Mouse (Mus musculus) forebrain, embryonic 11.5 days (tissue): ENCODE measurements around the gene Hist1h1b. TPM values are rescaled to one million over a fixed set of nuclear protein-coding genes. Genes with fewer than 3 reads are reported as not detected.
A peak's percentile ranks its signal among the peaks of the same experiment; 100 is the strongest.
"Not testable (repeated sequence)": the region's sequence is repeated elsewhere in the genome, so short reads cannot be mapped to it uniquely, and the experiment has no call there.

Experiments used
- ATAC-seq: fragments of 200-750 bp; cut with Nextera tagmentation; replicated peaks from 2 replicates; pipeline ENCODE4 v1.8.0; 2017; ENCODE audit warnings: moderate TSS enrichment; ENCODE audit not compliant: low FRiP score
- DNase-seq: peaks from one replicate; pipeline ENCODE4 v3.0.0-alpha.2; 2017; ENCODE audit warnings: low spot score
- H3K27ac ChIP-seq: fragments of 300-500 bp; sonication (generic); 2 replicates; pipeline ENCODE4 v1.5.1; 2014; ENCODE audit warnings: low read depth, low read length
- H3K27me3 ChIP-seq: fragments of 300-500 bp; sonication (generic); 2 replicates; pipeline ENCODE4 v1.6.1; 2014; ENCODE audit warnings: mild to moderate bottlenecking, low read length, mixed read lengths; ENCODE audit not compliant: control insufficient read depth, insufficient read depth
- H3K36me3 ChIP-seq: fragments of 300-500 bp; sonication (generic); 2 replicates; pipeline ENCODE4 v1.6.1; 2014; ENCODE audit warnings: mild to moderate bottlenecking, low read length, moderate library complexity, mixed read lengths; ENCODE audit not compliant: control insufficient read depth, insufficient read depth
- H3K4me1 ChIP-seq: fragments of 300-500 bp; sonication (generic); replicated peaks from 2 replicates; pipeline ENCODE4 v1.6.1; 2014; ENCODE audit warnings: low read length, mixed read lengths; ENCODE audit not compliant: control insufficient read depth, insufficient read depth
- H3K4me2 ChIP-seq: fragments of 300-500 bp; sonication (generic); 2 replicates; pipeline ENCODE4 v1.6.1; 2014; ENCODE audit warnings: low read depth, mild to moderate bottlenecking, low read length, moderate library complexity, mixed read lengths; ENCODE audit not compliant: severe bottlenecking
- H3K4me3 ChIP-seq: fragments of 300-500 bp; sonication (generic); 2 replicates; pipeline ENCODE4 v1.5.1; 2014; ENCODE audit warnings: low read depth, low read length
- H3K9ac ChIP-seq: fragments of 300-500 bp; sonication (generic); 2 replicates; pipeline ENCODE4 v1.6.1; 2014; ENCODE audit warnings: low read length
- H3K9me3 ChIP-seq: fragments of 300-500 bp; sonication (generic); 2 replicates; pipeline ENCODE4 v1.6.1; 2016; ENCODE audit warnings: low read length, mixed read lengths; ENCODE audit not compliant: control insufficient read depth
- WGBS: fragments of 180-500 bp; shearing (Covaris S2); extraction: QIAGEN DNeasy Blood & Tissue Kit; methylation state at CpG from one replicate; pipeline ENCODE4 v1.1.7; 2014; 5-methylcytosine and 5-hydroxymethylcytosine counted together
- polyA plus RNA-seq: library from polyadenylated mRNA; unstranded; fragments of >200 nt; fragmentation: Nextera tagmentation; extraction: Ambion mirVana; gene quantifications from 2 replicates; pipeline ENCODE4 v1.2.1, GENCODE M21; 2014

The Hist1h1b gene
- polyA plus RNA-seq, 1 experiment from 2014 or later: 20.4 TPM

DNA sequence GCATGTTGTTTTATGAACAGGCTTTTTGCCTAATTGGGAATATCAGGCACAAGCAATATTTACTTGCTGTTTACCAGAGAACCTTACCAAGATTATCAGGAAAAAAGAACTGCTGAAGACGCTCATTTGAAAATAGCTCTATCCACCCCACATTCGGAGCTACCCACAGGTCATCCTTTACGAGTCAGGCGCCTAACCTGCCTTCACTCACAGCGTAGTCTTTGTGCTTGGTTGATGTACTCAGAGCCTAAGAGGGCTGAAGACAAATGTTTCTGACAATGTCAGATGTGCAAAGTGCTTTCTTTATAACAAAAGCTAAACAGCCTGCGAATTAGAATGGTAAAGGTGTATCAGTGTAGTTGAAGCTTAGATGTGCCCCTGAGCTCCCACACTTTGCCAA lies 3.9 kb upstream of the Hist1h1b start:
- no peak for ATAC-seq
- Histone ChIP-seq H3K4me2 (peak overlapping the region; percentile 51; the same call in 1 of the 2 replicates), H3K4me1 (peaks cover 11% of the 10 kb centered on the region; the same call in 1 of the 2 replicates), H3K36me3 (no peaks in the 10 kb centered on the region), H3K27ac (peak overlapping the region; percentile 92), H3K9ac (peak overlapping the region; percentile 64), H3K4me3 (no peak overlapping the region), H3K27me3 (no peaks in the 10 kb centered on the region), H3K9me3 (no peaks in the 10 kb centered on the region)
- 25% methylated on average over 6 of the region's 6 CpGs for WGBS
- DNase-seq: peak; percentile 45

DNA sequence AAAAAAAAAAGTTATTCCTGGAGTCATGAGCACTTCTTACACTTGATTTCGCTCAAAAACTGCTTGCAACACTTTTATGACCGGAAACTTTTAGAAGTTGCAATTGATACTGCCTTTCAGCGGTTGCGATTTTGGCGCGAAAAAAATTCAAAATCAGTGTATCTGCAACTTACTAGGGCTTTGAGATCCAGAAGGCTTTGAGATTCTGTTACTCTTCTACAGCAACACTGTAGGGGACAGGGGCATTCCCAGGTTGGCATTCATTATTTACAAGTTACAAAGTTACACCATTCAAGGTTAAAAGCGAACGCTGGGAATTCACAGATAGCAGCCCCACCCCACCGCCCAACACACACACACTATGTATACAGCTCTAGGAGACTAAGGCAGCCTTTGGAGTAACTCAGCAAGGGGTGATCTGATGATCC lies 3.3 kb upstream of the Hist1h1b start:
- Histone ChIP-seq H3K4me3 (peak overlapping the region; percentile 40), H3K9me3 (no peaks in the 10 kb centered on the region), H3K27ac (peak overlapping the region; percentile 92), H3K4me1 (peaks cover 9% of the 10 kb centered on the region; the same call in 1 of the 2 replicates), H3K9ac (peak overlapping the region; percentile 64), H3K36me3 (no peaks in the 10 kb centered on the region), H3K27me3 (no peaks in the 10 kb centered on the region), H3K4me2 (peak overlapping the region; percentile 51)
- DNase-seq: peak; percentile 73
- 1% methylated on average over 9 of the region's 9 CpGs for WGBS
- no peak for ATAC-seq

DNA sequence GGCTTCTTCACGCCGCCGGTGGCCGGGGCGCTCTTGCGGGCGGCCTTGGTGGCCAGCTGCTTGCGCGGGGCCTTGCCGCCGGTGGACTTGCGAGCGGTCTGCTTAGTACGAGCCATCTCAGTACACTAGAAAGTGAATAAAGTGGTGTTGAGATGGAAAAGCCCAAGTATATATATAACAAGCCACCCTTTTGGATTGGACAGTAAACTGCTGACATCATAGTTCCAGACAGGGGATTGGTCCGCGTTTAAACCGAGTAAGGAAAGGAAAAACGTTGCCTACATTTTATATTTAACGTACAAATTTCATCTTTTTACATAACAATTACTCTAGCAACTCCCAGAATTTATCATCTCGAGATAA lies 2.8 kb upstream of the Hist1h1b start, which contains the start of gene Hist1h3i:
Gene Hist1h3i (minus strand): TSS at position 116 of the 363 bp plus-strand sequence.
- H3K4me2 ChIP-seq: peak within 1 kb of the TSS; percentile 67
- no peaks in the 10 kb centered on the region for H3K9me3 ChIP-seq
- 0% methylated on average over 13 of the region's 20 CpGs for WGBS
- H3K4me1 ChIP-seq: peaks cover 6% of the 10 kb centered on the region; the same call in 1 of the 2 replicates
- peak; percentile 71 for ATAC-seq
- H3K27me3 ChIP-seq: no peaks in the 10 kb centered on the region
- peak within 1 kb of the TSS; percentile 96 for H3K27ac ChIP-seq
- peak within 1 kb of the TSS; percentile 40 for H3K4me3 ChIP-seq
- peak within 1 kb of the TSS; percentile 79 for H3K9ac ChIP-seq
- peak; percentile 56 for DNase-seq
- no peaks in the 10 kb centered on the region for H3K36me3 ChIP-seq

DNA sequence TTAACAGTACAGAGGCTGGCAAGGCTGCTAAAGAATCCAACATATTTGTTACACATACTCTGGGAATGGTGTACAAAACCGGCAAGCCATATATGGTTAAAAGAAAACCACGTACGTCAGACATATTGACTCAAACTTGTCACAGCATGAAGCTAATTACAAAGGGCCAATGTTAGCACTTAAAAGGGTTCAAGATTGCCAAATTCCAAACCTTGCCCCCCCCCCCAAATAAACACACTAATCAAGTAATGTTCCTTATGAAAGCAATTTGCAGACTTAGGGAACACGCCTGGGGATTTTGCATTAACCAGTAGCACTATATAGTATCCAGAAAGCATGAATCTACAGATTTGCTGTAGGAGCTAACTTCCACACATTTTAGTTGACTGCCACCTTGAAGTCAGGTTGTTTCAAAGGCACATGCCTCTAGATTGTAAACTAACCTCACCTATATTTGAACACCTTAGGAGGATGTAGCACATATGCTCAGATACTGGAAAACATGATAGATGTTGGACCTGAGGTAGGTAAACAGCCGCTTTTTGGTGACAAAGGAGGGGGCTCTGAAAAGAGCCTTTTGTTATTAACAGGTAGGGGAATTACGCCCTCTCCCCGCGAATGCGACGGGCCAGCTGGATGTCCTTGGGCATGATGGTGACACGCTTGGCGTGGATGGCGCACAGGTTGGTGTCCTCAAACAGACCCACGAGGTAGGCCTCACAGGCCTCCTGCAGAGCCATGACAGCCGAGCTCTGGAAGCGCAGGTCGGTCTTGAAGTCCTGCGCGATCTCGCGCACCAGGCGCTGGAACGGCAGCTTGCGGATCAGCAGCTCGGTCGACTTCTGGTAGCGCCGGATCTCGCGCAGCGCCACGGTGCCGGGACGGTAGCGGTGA lies 2.2 kb upstream of the Hist1h1b start:
- ATAC-seq (peak; percentile 5; the same call in 1 of the 2 replicates), DNase-seq (peak; percentile 71)
- peak overlapping the region; percentile 79 for H3K9ac ChIP-seq
- peak overlapping the region; percentile 67 for H3K4me2 ChIP-seq
- not testable (repeated sequence) for H3K36me3 ChIP-seq, H3K4me1 ChIP-seq, H3K27me3 ChIP-seq, H3K9me3 ChIP-seq
- under 1% methylated on average over 13 of the region's 35 CpGs for WGBS
- peak overlapping the region; percentile 96 for H3K27ac ChIP-seq
- peak overlapping the region; percentile 40 for H3K4me3 ChIP-seq

DNA sequence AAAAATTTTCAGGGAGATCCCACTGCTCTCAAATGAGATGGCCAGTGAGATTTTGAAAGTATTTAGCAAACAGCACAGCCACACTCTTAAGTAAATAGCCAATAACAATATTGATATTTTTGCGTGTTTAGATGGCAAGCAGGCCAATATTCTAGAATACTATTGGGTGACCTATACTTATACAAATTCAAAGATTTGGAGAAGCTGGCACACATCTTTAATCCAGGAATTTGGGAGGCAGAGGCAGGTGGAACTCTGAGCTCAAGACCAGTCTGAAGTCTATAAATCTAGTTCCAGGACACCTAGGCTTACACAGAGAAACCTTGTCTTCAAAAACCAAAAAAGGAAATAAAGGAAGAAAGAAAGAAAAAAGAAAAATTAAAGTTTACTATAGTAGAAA lies 1.2 kb upstream of the Hist1h1b start:
- Histone ChIP-seq H3K9me3 (no peaks in the 10 kb centered on the region), H3K36me3 (no peaks in the 10 kb centered on the region), H3K4me2 (no peak overlapping the region), H3K27me3 (no peaks in the 10 kb centered on the region), H3K4me3 (no peak overlapping the region), H3K4me1 (peaks cover 5% of the 10 kb centered on the region; the same call in 1 of the 2 replicates), H3K27ac (peak overlapping the region; percentile 68), H3K9ac (no peak overlapping the region)
- no peak for ATAC-seq
- 91% methylated on average over 1 of the region's 1 CpGs for WGBS
- DNase-seq: no peak

DNA sequence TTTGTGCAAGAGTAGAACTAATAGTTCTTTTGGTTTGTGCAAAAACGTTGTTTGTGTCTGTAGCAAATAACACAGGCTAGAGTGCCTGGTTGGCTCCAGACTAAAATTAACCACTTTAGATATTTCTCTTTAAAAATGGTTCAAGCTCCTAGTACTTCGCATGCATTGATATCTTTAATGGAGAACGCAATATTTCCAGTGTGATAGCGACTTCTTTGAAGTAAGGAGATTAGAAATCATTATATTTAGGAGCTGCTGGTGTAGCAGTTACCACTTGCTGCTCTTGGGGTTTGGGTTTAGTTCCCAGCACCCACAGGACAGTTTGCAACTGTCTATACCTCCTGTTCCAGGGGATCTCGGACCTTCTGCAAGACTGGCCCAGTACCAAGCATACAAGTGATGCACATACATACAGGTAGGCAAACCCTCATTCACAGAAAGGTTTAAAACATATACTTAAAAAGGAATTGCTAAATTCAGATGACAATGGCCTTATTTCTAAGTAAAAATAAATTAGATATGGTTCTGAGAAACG lies 663 bp upstream of the Hist1h1b start:
- Histone ChIP-seq H3K4me3 (no peak overlapping the region), H3K9ac (no peak overlapping the region)
- no peak for ATAC-seq

DNA sequence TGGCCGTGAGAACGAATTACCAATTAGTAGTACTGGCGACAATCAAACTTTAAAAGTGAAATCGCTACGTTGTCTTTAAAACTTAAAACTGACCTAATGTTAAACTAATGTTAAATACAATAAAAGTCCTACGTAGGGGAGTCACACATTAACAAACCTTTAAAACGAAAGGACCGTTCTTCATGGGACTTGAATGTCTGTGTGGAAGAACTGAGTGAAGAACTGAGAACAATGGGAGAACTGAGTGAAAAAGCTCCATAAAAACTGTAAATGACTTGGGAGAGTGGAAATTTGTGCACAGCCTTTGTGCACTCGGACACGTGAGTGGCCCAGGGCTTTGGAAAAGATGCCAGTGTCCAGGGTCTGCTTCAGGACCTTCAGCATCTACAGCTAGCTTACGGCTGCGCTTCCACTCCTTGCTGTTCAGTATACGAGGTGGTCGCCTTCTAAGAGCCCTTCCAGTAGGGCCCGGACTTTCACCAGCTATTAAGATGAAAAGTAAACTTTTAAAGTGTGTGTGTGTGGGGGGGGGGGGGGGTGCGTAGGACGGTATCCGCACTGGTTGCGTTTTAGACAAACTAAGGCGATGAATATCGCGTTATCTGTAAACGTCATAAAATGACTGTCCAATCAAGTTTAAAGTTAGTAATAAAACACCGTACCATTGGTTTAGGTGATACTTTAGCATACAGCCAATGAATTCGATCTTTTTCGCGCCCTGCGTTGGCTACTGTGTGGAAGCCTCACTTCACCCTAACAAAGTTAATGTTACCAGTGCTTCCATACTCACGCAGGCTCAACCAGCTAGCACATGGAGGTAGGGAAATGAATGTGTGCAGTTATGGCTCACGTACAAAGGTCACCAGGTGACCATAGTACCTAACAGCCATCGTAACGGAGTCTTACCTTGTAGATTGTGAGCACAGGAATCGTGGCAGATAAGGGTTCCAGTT lies 1.3 kb downstream of the Hist1h1b start:
- Histone ChIP-seq H3K4me3 (peak overlapping the region; percentile 54), H3K27me3 (no peaks in the 10 kb centered on the region), H3K4me1 (no peaks in the 10 kb centered on the region), H3K9me3 (no peaks in the 10 kb centered on the region), H3K4me2 (peak overlapping the region; percentile 76), H3K27ac (peak overlapping the region; percentile 99), H3K36me3 (no peaks in the 10 kb centered on the region), H3K9ac (peak overlapping the region; percentile 91)
- DNase-seq: peak; percentile 83
- peak; percentile 77 for ATAC-seq
- WGBS: 5% methylated on average over 33 of the region's 33 CpGs

More for the DNA sequence above, 663 bp upstream of the Hist1h1b start:
- Histone ChIP-seq H3K27me3 (no peaks in the 10 kb centered on the region), H3K4me1 (peaks cover 5% of the 10 kb centered on the region; the same call in 1 of the 2 replicates), H3K27ac (peak overlapping the region; percentile 99), H3K9me3 (no peaks in the 10 kb centered on the region), H3K4me2 (peak overlapping the region; percentile 76), H3K36me3 (no peaks in the 10 kb centered on the region)
- DNase-seq: no peak
- WGBS: 43% methylated on average over 6 of the region's 6 CpGs

DNA sequence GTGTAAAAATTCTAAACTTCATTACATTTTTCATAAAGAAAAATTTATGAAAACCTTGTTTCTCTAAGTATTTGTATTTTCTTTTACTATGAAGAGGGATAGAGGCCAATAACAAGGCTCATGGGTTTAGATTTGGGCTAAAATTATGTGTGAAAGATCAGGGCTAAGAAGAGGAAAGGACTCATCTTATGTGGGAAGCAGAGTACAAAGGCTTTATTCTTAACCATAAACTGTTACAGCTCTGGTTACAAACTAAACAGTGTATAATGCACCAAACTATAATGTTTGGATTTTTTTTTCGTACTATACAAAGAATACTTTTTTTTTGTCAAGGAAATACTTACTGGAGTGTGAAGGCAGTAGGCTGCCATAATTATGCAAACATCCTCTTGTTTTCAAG lies 24.7 kb downstream of the Hist1h1b start:
- H3K4me3 ChIP-seq: no peak overlapping the region
- WGBS: 78% methylated on average over 1 of the region's 1 CpGs

More for the DNA sequence above, 24.7 kb downstream of the Hist1h1b start:
- no peak for ATAC-seq
- Histone ChIP-seq H3K36me3 (no peaks in the 10 kb centered on the region), H3K4me2 (no peak overlapping the region), H3K27me3 (no peaks in the 10 kb centered on the region), H3K9me3 (no peaks in the 10 kb centered on the region), H3K27ac (no peak overlapping the region), H3K9ac (no peak overlapping the region), H3K4me1 (peaks cover 3% of the 10 kb centered on the region; the same call in 1 of the 2 replicates)
- no peak for DNase-seq
